Mouse (Mus musculus) bone marrow, adult 2 months (tissue): ENCODE data around the gene Esrrb. TPM values are rescaled to one million over a fixed set of nuclear protein-coding genes. Genes with fewer than 3 reads are reported as not detected.

ENCODE experiments used
- H3K27ac ChIP-seq: fragments of 200-500 bp; 2 replicates; pipeline ENCODE4 v1.5.1; 2012; ENCODE audit warnings: low read depth, mild to moderate bottlenecking, control low read depth, inconsistent platforms, low read length; ENCODE audit not compliant: control insufficient read depth, poor library complexity, insufficient read depth
- H3K4me1 ChIP-seq: fragments of 200-500 bp; 2 replicates; pipeline ENCODE4 v1.6.1; 2011; ENCODE audit warnings: low read length; ENCODE audit not compliant: control insufficient read depth, insufficient read depth
- H3K4me3 ChIP-seq: fragments of 200-500 bp; replicated peaks from 2 replicates; pipeline ENCODE3; 2011; ENCODE audit warnings: mild to moderate bottlenecking, low read depth, low read length, control low read depth; ENCODE audit not compliant: control insufficient read depth
- CTCF ChIP-seq: fragments of 200-500 bp; IDR thresholded peaks from 2 replicates; pipeline ENCODE4 v1.5.1; 2011; ENCODE audit warnings: low read length, control low read depth; ENCODE audit not compliant: control insufficient read depth, insufficient read depth
- POLR2A ChIP-seq: fragments of 200-500 bp; IDR thresholded peaks from 2 replicates; pipeline ENCODE4 v1.6.1; 2011; ENCODE audit warnings: low read depth, mild to moderate bottlenecking, control low read depth, low read length, borderline replicate concordance; ENCODE audit not compliant: control insufficient read depth
- WGBS: fragments of 180-500 bp; shearing (Covaris S2); methylation state at CpG from one replicate; pipeline ENCODE4 v1.1.7; 2018; 5-methylcytosine and 5-hydroxymethylcytosine counted together
- polyA plus RNA-seq: library from polyadenylated mRNA; stranded (reverse); fragments of >200 nt; gene quantifications from 2 replicates; pipeline ENCODE4 v1.2.4, GENCODE M21; 2011; ENCODE audit warnings: low replicate concordance; ENCODE audit not compliant: missing spikeins, insufficient read depth, insufficient read length

Esrrb gene
- polyA plus RNA-seq, 1 experiment, result 12.8 TPM

DNA sequence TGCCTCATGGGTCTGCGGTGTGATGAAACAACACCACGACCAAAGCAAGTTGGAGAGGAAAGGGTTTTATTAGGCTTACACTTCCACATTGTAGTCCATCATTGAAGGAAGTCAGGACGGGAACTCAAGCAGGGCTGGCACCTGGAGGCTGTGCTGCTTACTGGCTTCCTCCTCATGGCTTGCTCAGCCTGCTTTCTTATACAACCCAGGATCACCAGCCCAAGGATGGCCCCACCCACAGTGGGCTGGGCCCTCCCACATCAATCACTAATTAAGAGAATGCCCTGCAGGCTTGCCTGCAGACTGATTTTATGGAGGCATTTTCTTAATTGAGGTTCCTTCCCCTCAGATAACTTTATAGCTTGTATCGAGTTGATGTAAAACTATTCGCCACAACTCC is 129.1 kb downstream of the Esrrb start:
- Histone ChIP-seq H3K27ac (no peak overlapping the region), H3K4me1 (no peaks in the 10 kb centered on the region; the same call in 1 of the 2 replicates), H3K4me3 (no peak overlapping the region)
- 62% methylated on average over 5 of the region's 5 CpGs for WGBS
- no peak for TF ChIP-seq CTCF
- TF ChIP-seq POLR2A, result no peak

- no peak for TF ChIP-seq POLR2A
- no peak overlapping the region for H3K4me3 ChIP-seq
- WGBS, result 69% methylated on average over 3 of the region's 3 CpGs
- H3K4me1 ChIP-seq, result no peaks in the 10 kb centered on the region; the same call in 1 of the 2 replicates
- no peak overlapping the region for H3K27ac ChIP-seq
These were observed 130.6 kb downstream of the Esrrb start for GRCm38 (mm10) chr12:86491500-86491899.

- TF ChIP-seq CTCF (no peak), POLR2A (no peak)
These were observed 131.9 kb downstream of the Esrrb start for GRCm38 (mm10) chr12:86492822-86493221.

DNA sequence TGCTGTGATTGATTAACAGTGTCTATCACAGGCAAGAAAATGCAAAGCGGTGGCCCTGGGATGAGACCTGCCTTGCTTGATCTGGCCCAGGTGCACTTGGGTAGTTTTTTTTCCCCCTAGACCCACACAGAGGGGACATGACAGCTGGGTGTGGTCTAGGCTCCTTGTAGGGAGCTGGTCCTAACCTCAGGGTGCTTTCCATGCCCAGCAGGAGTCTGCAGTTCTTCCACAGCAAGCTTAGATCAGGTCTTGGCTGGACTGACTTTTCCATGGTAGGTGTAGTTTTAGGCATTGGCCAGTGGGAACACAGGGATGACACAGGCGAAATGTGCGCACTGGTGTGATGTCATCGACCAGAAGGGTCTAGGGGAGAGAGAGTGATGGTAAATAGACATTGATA is 136.2 kb downstream of the Esrrb start:
- Histone ChIP-seq H3K4me3 (no peak overlapping the region), H3K4me1 (no peaks in the 10 kb centered on the region), H3K27ac (no peak overlapping the region)
- TF ChIP-seq POLR2A, result no peak
- no peak for TF ChIP-seq CTCF
- 83% methylated on average over 4 of the region's 4 CpGs for WGBS

More at GRCm38 (mm10) chr12:86492822-86493221, 131.9 kb downstream of the Esrrb start:
- 58% methylated on average over 9 of the region's 9 CpGs for WGBS
- Histone ChIP-seq H3K27ac (no peak overlapping the region), H3K4me3 (no peak overlapping the region), H3K4me1 (no peaks in the 10 kb centered on the region; the same call in 1 of the 2 replicates)

GRCm38 (mm10) chr12:86498765-86499164 is 137.8 kb downstream of the Esrrb start:
- 50% methylated on average over 6 of the region's 6 CpGs for WGBS
- no peak overlapping the region for H3K4me3 ChIP-seq
- H3K4me1 ChIP-seq, result no peaks in the 10 kb centered on the region
- no peak overlapping the region for H3K27ac ChIP-seq
- TF ChIP-seq CTCF (no peak), POLR2A (no peak)

DNA sequence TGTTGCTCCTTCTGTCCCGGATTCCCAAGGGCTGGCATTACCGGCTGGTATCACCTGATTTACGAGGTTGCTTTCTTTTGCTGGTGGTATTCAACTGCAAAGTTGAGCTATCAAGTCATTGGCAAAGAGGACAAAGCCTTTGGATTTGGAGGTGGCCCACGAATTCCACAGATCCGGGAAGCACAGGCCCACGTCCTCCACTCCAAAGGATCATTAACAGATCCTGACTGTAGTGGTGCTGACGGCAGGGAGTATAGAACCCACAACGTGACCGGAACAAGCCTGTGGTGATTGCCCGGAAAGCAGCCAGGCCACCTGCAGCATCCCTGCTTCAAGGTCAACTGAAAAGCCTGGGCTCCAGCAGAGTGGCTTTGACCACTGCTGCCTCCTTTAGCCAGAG is 140.8 kb downstream of the Esrrb start:
- no peak overlapping the region for H3K27ac ChIP-seq
- TF ChIP-seq POLR2A, result no peak
- TF ChIP-seq CTCF, result no peak
- WGBS, result 82% methylated on average over 10 of the region's 10 CpGs
- H3K4me3 ChIP-seq, result no peak overlapping the region
- no peaks in the 10 kb centered on the region for H3K4me1 ChIP-seq

DNA sequence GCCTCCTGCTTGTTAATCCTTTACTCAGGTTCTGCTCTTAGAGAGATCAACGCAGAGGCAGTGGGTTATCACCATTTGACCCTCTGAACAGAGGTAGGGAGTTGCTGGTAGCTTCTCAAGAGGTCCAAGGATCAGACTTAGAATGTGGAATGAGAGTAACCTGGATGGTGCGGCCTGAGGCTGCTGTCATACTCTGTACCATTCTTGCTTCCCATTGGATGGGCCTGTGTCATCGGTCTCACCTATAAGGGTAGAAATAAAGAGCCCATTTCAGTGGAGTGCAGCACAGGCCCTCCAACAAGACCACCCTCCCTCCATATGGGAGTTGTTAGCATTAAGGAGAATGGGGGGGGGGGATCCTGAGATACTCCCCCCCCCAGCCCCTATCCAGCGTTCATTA is 143.0 kb downstream of the Esrrb start:
- TF ChIP-seq CTCF (no peak), POLR2A (no peak)
- 72% methylated on average over 4 of the region's 4 CpGs for whole genome bisulfite sequencing
- Histone ChIP-seq H3K4me3 (no peak overlapping the region), H3K27ac (no peak overlapping the region), H3K4me1 (no peaks in the 10 kb centered on the region)

GRCm38 (mm10) chr12:86504321-86504720 is 143.4 kb downstream of the Esrrb start:
- no peak overlapping the region for H3K27ac ChIP-seq
- 84% methylated on average over 3 of the region's 3 CpGs for WGBS
- no peak for TF ChIP-seq CTCF
- no peak for TF ChIP-seq POLR2A

DNA sequence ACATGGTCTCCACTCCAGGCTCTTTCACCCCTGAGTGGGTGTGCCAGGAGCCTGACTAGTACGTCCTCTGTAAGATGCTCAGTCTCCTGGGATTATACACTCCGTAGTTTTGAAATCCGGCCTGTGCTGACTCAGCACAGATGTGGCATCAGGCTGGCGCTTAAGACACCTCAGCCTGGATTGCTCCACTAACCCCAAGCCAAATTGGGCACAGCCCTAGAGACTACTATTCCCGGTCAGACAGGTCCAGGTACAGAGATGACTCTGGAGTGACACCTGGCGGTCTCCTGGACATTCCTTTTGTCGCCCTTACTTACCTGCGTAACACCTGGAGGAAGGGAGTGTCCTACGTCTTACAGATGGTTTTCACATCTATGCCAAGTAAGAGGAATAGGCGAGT is 146.8 kb downstream of the Esrrb start:
- H3K4me1 ChIP-seq, result no peaks in the 10 kb centered on the region
- TF ChIP-seq POLR2A, result no peak
- no peak for TF ChIP-seq CTCF
- H3K27ac ChIP-seq, result no peak overlapping the region
- 83% methylated on average over 10 of the region's 10 CpGs for WGBS
- H3K4me3 ChIP-seq, result no peak overlapping the region

More at GRCm38 (mm10) chr12:86504321-86504720, 143.4 kb downstream of the Esrrb start:
- Histone ChIP-seq H3K4me1 (no peaks in the 10 kb centered on the region), H3K4me3 (no peak overlapping the region)
